17 mouse cellular contexts compared by ENCODE assay signal in genomic region chr13:20283891-20284290, GRCm38 (mm10).
"Had no signal": no experiment of that assay in that cellular context is flagged by ENCODE, and none has a peak within 500 bp of the region (broad histone marks: within the 10 kb centered on the region; RNA-seq: fewer than 3 reads in every experiment).

No protein-coding gene starts in this region.

- H3K9me3 ChIP-seq: intestine, embryonic 15.5 days; liver, embryonic 13.5 days; megakaryocyte, embryonic 14.5 days; midbrain, embryonic 10.5 days; midbrain, embryonic 13.5 days; neural tube, embryonic 13.5 days; stomach, embryonic 15.5 days had no signal

- DNase-seq: kidney, adult 18-20 months; kidney, adult 9 months; kidney, postnatal 14 days; kidney, postnatal 4 days; liver, embryonic 13.5 days; retina, postnatal 1 day; right cerebral cortex, postnatal 25 days; spleen, adult 18-20 months; thymus, postnatal 36 days had no signal

- H3K4me3 ChIP-seq: intestine, embryonic 15.5 days; liver, embryonic 13.5 days; megakaryocyte, embryonic 14.5 days; midbrain, embryonic 10.5 days; midbrain, embryonic 13.5 days; myocyte; neural tube, embryonic 13.5 days; stomach, embryonic 15.5 days had no signal

- H3K27me3 ChIP-seq: intestine, embryonic 15.5 days; liver, embryonic 13.5 days; megakaryocyte, embryonic 14.5 days; midbrain, embryonic 13.5 days; neural tube, embryonic 13.5 days; stomach, embryonic 15.5 days had no signal

- H3K9ac ChIP-seq: intestine, embryonic 15.5 days; liver, embryonic 13.5 days; midbrain, embryonic 13.5 days; neural tube, embryonic 13.5 days; stomach, embryonic 15.5 days had no signal

- H3K27ac ChIP-seq: intestine, embryonic 15.5 days; liver, embryonic 13.5 days; midbrain, embryonic 10.5 days; midbrain, embryonic 13.5 days; neural tube, embryonic 13.5 days; stomach, embryonic 15.5 days had no signal

- ATAC-seq: intestine, embryonic 15.5 days; midbrain, embryonic 13.5 days; midbrain, embryonic 16.5 days had no signal

- H3K4me2 ChIP-seq: intestine, embryonic 15.5 days; liver, embryonic 13.5 days; midbrain, embryonic 13.5 days; neural tube, embryonic 13.5 days; stomach, embryonic 15.5 days had no signal

- H3K4me1 ChIP-seq: intestine, embryonic 15.5 days; liver, embryonic 13.5 days; midbrain, embryonic 13.5 days; stomach, embryonic 15.5 days had no signal

- H3K36me3 ChIP-seq: intestine, embryonic 15.5 days; liver, embryonic 13.5 days; midbrain, embryonic 10.5 days; midbrain, embryonic 13.5 days; neural tube, embryonic 13.5 days; stomach, embryonic 15.5 days had no signal
